ENCODE assay signal across 1 mouse cellular context in the genomic region with DNA sequence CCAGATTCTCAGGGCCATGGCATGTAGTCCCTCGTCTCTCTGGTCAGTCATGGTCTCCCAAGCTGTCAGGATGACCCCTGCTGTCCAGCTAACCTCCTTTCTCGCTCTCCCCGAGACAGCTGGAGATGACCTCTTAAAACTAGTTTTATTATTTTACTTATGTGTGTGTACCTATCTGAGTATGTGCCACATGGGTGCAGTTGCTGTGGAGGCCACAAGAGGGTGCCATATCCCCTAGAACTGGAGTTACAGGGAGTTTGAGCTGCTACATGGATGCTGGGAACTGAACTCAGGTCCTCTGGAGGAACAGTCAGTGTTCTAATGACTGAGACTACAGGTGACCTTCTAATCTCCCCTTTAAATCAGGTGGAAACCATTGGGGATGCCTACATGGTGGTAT.
A peak's percentile ranks its signal among the peaks of the same experiment; 100 is the strongest.
TF ChIP-seq lines count a peak whose summit lies in the region.

No protein-coding gene starts in this region.

TF ChIP-seq in MEL, 35 proteins besides CTCF, POLR2A, EP300 and RAD21:
- TF ChIP-seq SIN3A (IDR thresholded peaks at IDR 0.05; ENCODE audit: low read length) (no peak), TCF12 (IDR thresholded peaks at IDR 0.05; ENCODE audit: low read depth, low read length) (no peak), SMC3 (IDR thresholded peaks at IDR 0.05; ENCODE audit: low read depth, low read length) (peak; percentile 31)
